Mouse (Mus musculus) forebrain, postnatal 0 days (tissue): ENCODE measurements around the gene 1700012B07Rik. TPM values are rescaled to one million over a fixed set of nuclear protein-coding genes. Genes with fewer than 3 reads are reported as not detected.
A peak's percentile ranks its signal among the peaks of the same experiment; 100 is the strongest.

Experiments
- ATAC-seq: fragments of 200-750 bp; cut with Nextera tagmentation; 2 replicates; pipeline ENCODE4 v1.8.0; 2017; ENCODE audit warnings: mild to moderate bottlenecking, moderate library complexity
- DNase-seq: peaks from one replicate; pipeline ENCODE4 v3.0.0-alpha.2; 2015
- H3K27ac ChIP-seq: fragments of 300-500 bp; sonication (generic); 2 replicates; pipeline ENCODE4 v1.5.1; 2014; ENCODE audit warnings: low read depth, mild to moderate bottlenecking, antibody characterized with exemption, low read length, moderate library complexity, mixed read lengths
- H3K27me3 ChIP-seq: fragments of 300-500 bp; sonication (generic); 2 replicates; pipeline ENCODE4 v1.6.1; 2014; ENCODE audit warnings: mild to moderate bottlenecking, low read length, mixed read lengths; ENCODE audit not compliant: insufficient read depth
- H3K36me3 ChIP-seq: fragments of 300-500 bp; sonication (generic); 2 replicates; pipeline ENCODE4 v1.6.1; 2014; ENCODE audit warnings: mild to moderate bottlenecking, moderate library complexity; ENCODE audit not compliant: insufficient read depth
- H3K4me1 ChIP-seq: fragments of 300-500 bp; sonication (generic); 2 replicates; pipeline ENCODE4 v1.6.1; 2014; ENCODE audit warnings: antibody characterized with exemption; ENCODE audit not compliant: insufficient read depth
- H3K4me2 ChIP-seq: fragments of 300-500 bp; sonication (generic); 2 replicates; pipeline ENCODE4 v1.6.1; 2014; ENCODE audit warnings: low read depth, mild to moderate bottlenecking, moderate library complexity
- H3K4me3 ChIP-seq: fragments of 300-500 bp; sonication (generic); 2 replicates; pipeline ENCODE4 v1.5.1; 2014; ENCODE audit warnings: low read depth, low read length, mixed read lengths
- H3K9ac ChIP-seq: fragments of 300-500 bp; sonication (generic); 2 replicates; pipeline ENCODE4 v1.6.1; 2014; ENCODE audit warnings: mild to moderate bottlenecking
- H3K9me3 ChIP-seq: fragments of 300-500 bp; sonication (generic); 2 replicates; pipeline ENCODE4 v1.6.1; 2016; ENCODE audit warnings: low read length
- CTCF ChIP-seq: sonication (generic); IDR thresholded peaks from 2 replicates; pipeline ENCODE4 v1.5.1; 2016; ENCODE audit warnings: antibody characterized with exemption, control low read depth, low read depth
- WGBS: fragments of 180-500 bp; shearing (Covaris S2); extraction: QIAGEN DNeasy Blood & Tissue Kit; methylation state at CpG from one replicate; pipeline ENCODE4 v1.1.7; 2014; 5-methylcytosine and 5-hydroxymethylcytosine counted together
- polyA plus RNA-seq: library from polyadenylated mRNA; unstranded; fragments of >200 nt; fragmentation: Nextera tagmentation; extraction: Ambion mirVana; gene quantifications from 2 replicates; pipeline ENCODE4 v1.2.1, GENCODE M21; 2015
- total RNA-seq: library from RNA; depleted of rRNA; stranded (reverse); fragments of >200 nt; gene quantifications from 2 replicates; pipeline ENCODE4 v1.2.3, GENCODE M21; 2014; rRNA removed

Gene 1700012B07Rik
- total and polyA plus RNA-seq, 2 experiments from 2014 or later: not detected

DNA sequence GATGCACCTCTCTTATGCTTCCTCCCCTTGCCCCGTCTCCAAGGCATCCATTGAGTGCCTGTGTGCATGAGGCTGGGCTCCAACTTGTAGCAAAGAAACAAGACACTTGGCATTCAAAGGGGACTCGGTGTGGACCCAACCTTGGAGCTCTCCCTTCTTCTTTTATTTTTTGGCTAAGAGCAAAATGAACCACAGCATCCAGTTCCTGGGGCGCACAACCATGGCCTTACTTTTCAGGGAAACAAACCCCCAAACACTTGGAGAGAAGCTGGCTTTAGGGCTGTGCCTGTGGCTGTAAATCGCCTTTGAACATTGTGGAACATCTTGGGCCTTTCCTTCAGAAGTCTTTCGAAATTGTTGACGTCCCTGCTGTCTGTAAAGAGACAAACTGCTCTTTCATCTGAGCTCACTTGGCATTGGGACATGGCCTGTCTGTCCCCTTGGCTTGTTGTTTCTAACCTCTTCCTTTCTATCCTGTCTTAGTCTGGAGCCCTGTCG is 73.7 kb downstream of the 1700012B07Rik start:
- ATAC-seq (peak; percentile 77), DNase-seq (no peak)
- TF ChIP-seq CTCF: no peak
- Histone ChIP-seq H3K4me3 (no peak overlapping the region), H3K36me3 (no peaks in the 10 kb centered on the region), H3K4me1 (no peaks in the 10 kb centered on the region), H3K27me3 (no peaks in the 10 kb centered on the region), H3K9me3 (no peaks in the 10 kb centered on the region), H3K9ac (no peak overlapping the region), H3K4me2 (no peak overlapping the region), H3K27ac (no peak overlapping the region)
- 62% methylated on average over 7 of the region's 7 CpGs for WGBS

DNA sequence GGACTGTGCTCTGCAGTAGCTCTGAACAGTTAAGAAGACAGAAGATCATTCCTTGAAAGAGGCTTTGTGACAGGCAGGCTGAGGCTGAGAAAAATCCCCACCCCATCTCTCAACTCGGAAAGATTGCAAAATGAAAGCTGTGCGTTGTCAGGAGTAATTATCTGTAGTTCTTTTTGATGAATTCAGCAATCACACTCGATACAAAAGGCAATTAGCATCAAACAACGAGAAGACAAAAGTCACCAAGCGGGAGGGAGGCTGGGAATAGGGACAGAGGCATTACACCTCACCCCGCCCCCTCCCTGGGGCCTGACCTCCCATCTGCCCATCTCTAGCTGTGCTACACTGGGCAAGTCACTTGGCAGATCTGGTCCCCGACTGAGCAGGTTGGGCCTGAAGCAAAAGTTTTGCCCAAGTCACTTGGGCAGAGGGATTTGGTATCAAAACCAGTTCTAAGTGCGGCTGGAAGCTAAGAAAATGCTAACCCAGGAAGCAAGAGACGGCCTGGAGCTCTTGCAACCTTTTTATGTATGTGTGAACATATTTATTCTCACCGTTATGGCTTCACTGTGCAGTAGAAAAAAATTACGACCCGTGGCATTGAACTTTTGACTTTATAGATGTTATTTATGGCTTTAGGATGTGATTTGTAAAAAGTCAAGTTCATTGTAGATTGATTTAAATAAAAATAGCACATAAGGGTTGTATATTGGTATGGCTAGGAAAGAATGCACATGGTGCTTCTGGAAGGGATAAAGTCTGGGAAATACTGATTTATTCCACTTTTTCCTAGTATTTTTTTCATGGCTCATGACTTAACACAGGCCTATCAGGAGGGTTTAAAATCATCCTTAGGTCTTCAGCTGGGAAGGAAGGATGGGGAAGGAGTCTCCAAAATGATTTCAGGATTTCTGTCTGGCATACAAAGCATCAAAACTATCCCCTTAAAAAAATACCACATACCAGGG is 75.9 kb downstream of the 1700012B07Rik start:
- no peak; the same call in 1 of the 2 replicates for ATAC-seq
- H3K27ac ChIP-seq: no peak overlapping the region
- DNase-seq: no peak
- no peaks in the 10 kb centered on the region for H3K9me3 ChIP-seq
- H3K4me3 ChIP-seq: no peak overlapping the region
- no peaks in the 10 kb centered on the region for H3K36me3 ChIP-seq
- H3K9ac ChIP-seq: no peak overlapping the region
- H3K27me3 ChIP-seq: no peaks in the 10 kb centered on the region
- WGBS: 40% methylated on average over 12 of the region's 12 CpGs
- no peak for TF ChIP-seq CTCF
- H3K4me2 ChIP-seq: no peak overlapping the region
- no peaks in the 10 kb centered on the region for H3K4me1 ChIP-seq

DNA sequence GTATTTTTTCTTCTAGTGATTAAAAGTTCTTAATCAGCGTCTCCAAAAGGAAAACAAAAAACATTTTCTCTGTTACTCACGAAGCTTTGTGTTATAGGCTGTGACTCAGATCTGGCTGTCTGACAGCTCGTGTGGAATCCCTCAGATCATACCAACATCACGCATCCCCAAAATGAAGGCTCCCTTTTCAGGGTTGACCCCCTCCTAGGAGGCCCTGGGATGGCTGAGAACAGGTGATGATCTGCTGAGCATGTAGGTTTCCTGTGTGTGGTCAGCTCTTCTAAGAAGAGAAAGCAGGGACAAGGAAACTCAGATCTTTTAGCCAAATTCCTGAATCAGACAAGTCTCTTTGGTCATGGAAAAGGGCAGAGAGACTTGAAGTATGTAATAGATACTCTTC is 82.6 kb downstream of the 1700012B07Rik start:
- Histone ChIP-seq H3K9me3 (no peaks in the 10 kb centered on the region), H3K4me1 (no peaks in the 10 kb centered on the region), H3K27me3 (no peaks in the 10 kb centered on the region), H3K36me3 (no peaks in the 10 kb centered on the region), H3K4me2 (no peak overlapping the region), H3K4me3 (no peak overlapping the region), H3K9ac (no peak overlapping the region), H3K27ac (no peak overlapping the region)
- DNase-seq (no peak), ATAC-seq (no peak)
- TF ChIP-seq CTCF: no peak
- WGBS: 77% methylated on average over 4 of the region's 4 CpGs

DNA sequence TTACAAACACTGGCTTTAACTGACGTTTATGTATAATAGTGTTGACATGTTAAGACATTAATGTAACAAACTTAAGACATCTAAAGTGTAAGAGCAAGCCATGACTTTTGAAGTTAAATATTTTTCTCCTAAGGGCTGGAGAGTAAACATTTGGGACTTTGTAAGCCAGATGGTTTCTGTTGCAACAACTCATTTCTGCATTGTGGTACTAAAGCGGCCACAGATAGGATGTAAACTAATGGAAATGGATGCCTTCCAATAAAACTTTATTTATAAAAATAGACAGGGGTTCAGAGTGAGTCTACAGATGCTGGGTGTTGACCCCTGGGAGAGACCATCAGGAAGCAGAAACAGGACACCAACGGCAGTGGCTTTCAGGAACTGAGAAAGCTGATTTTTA is 89.9 kb downstream of the 1700012B07Rik start:
- no peak for TF ChIP-seq CTCF
- Histone ChIP-seq H3K4me1 (no peaks in the 10 kb centered on the region), H3K27me3 (no peaks in the 10 kb centered on the region), H3K36me3 (no peaks in the 10 kb centered on the region), H3K27ac (no peak overlapping the region), H3K4me3 (no peak overlapping the region), H3K9me3 (no peaks in the 10 kb centered on the region), H3K4me2 (no peak overlapping the region), H3K9ac (no peak overlapping the region)
- no peak for ATAC-seq
- DNase-seq: no peak
- 81% methylated on average over 3 of the region's 3 CpGs for whole genome bisulfite sequencing

Other genes starting within 250 kb of the 1700012B07Rik start
- 10.8 and 10.9 TPM in 2 replicates for gene Wipi1, start 216.1 kb downstream of the 1700012B07Rik start, total RNA-seq
- 11.8 and 16.5 TPM in 2 replicates for gene Wipi1, start 216.1 kb downstream of the 1700012B07Rik start, polyA plus RNA-seq
- 231 and 294 TPM in 2 replicates for gene Prkar1a, start 178.6 kb downstream of the 1700012B07Rik start, total RNA-seq
- gene Prkar1a, start 178.6 kb downstream of the 1700012B07Rik start, polyA plus RNA-seq: 418 and 468 TPM in 2 replicates
- gene Fam20a, start 105.8 kb downstream of the 1700012B07Rik start, total RNA-seq: 2.8 and 4.3 TPM in 2 replicates
- gene Fam20a, start 105.8 kb downstream of the 1700012B07Rik start, polyA plus RNA-seq: 4.0 and 4.6 TPM in 2 replicates
- gene Abca8b, start 167.8 kb upstream of the 1700012B07Rik start, total RNA-seq: 3.1 and 5.0 TPM in 2 replicates
- 0.45 and 0.88 TPM in 2 replicates for gene Abca8b, start 167.8 kb upstream of the 1700012B07Rik start, polyA plus RNA-seq